Mouse (Mus musculus) thymus, postnatal 14 days (tissue): ENCODE measurements around the gene Vmn1r16.
"Not testable (repeated sequence)": the region's sequence is repeated elsewhere in the genome, so short reads cannot be mapped to it uniquely, and the experiment has no call there.

ENCODE experiments used
- DNase-seq: peaks from one replicate; pipeline ENCODE4 v3.0.0; 2021

The Vmn1r16 gene

DNA sequence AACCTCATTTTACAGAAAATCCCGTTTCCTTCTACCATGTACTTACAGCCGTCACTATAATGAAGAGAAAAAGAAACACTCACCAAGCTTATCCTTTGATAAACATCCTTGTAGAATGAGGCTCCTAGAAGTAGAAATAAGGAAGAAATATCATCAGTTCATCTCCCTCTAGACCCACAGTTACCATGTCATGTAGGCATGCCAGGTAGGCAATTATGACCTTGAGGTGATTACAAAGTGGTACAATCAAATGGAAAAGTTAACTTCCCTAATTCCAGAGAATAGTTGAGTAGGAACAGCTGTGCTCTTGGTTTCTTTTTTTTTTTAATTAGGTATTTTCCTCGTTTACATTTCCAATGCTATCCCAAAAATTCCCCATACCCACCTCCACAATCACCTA, at the start of gene Vmn1r16:
TSS of gene Vmn1r16 (minus strand) at position 101 of the 400 bp plus-strand sequence.
- no peak for DNase-seq

DNA sequence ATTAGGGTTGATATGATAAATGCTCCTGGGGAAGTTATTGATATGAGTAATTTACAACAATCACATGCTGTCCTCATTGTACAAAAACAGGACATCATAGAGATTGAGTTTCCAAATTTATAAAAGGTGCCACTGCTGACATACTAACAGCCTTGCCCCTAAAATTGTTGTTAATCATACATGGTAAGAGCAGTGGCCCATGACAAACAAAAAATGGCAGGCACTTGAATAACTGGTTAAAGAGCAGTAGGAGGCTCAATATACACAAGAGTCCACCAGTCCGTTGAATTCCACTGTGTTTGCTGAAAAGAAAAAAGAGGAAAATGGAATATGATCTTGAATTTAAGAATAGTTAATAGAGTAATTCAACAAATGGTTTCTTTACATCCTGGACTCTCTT, 38.2 kb upstream of the Vmn1r16 start:
- no peak for DNase-seq

DNA sequence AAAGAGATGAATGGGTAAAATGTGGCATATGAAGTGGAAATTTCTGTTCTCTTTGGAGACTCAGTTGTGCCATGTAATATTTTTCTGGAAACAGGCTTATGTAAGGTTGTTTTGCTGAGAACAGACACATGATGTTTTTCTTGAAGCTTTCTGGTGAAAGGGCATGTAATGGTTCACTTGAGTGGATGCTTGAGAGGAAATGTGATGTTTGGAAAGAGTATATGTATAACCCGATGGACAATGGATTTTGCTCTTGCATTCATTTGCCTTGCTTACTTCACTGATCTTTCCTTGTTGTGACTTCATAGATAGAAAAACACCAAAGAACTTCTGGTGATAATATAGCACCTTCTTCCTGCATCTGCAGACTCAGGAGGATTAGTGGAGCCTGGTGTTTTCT, 36.6 kb upstream of the Vmn1r16 start:
- not testable (repeated sequence) for DNase-seq

DNA sequence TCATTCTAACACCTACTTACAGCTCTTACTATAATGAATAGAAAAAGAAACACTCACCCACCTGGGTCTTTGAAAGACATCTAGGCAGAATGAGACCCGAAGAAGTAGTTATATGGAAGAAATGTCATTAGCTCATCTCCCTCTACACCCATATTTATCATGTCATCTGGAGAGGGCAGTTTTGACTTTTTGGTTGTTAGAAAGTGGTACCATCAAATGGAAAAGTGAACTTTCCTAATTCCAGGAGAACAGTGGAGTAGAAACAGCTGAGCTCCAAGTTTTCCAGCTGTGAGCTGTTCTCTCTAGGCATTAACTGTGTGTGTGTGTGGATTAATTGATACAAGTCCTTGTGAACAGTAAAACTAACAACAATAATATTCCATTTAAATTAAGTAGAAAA, 34.3 kb upstream of the Vmn1r16 start, which contains the start of gene Vmn1r17:
TSS of gene Vmn1r17 (minus strand) at position 101 of the 400 bp plus-strand sequence.
- no peak for DNase-seq

DNA sequence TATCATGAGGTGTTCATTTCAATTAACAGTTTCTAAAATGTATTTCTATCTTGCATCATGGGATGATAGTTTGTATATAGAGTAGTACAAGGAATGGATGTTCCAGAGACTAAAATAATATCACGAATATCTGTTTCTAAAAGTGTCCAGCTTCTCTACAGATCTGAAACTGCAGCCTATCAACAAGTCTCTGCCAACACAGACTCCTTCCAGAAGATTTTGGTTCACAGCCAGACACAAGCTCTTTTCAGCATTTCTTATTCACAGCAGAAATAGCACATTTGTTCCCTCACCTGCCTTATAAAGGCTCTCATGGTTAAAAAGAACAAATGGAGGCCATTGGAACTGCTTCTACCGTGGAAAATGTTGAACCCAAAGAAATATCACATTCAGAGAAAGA, 27.6 kb upstream of the Vmn1r16 start:
- DNase-seq: no peak

DNA sequence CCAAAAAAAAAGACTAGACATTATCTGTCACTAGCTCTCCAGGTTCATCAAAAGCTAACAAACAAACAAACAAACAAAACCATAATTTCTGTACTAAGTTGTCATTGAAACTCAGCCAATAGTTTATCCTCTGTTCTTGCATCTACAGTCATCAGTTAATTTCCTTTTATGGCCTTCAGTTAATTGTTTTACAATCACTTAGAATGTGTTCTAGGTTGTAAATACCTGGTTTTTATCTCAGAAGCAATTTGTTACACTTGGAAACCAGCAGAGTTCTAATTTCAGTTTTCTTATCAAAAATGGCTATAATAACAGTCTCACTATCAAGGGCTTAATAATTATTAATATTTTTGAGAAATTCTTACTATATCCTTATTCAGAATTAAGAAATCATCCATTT, 3.1 kb downstream of the Vmn1r16 start:
- no peak for DNase-seq

DNA sequence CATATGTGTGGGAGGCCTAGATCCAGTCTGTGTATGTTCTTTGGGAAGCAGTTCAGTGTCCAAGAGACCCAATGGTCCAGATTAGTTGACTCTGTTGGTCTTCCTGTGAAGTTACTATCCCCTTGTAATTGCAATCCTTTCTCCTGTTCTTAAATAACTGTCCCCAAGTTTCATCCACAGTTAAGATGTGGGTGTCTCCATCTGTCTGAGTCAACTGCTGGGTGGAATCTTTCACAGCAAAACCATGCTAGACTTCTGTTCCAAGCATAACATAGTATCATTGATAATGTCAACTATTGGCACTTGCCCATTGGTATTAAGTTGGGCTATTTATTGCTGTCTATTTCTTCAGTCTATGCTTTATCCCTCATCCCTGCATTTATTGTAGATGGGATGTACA, 50.3 kb downstream of the Vmn1r16 start:
- DNase-seq: no peak

DNA sequence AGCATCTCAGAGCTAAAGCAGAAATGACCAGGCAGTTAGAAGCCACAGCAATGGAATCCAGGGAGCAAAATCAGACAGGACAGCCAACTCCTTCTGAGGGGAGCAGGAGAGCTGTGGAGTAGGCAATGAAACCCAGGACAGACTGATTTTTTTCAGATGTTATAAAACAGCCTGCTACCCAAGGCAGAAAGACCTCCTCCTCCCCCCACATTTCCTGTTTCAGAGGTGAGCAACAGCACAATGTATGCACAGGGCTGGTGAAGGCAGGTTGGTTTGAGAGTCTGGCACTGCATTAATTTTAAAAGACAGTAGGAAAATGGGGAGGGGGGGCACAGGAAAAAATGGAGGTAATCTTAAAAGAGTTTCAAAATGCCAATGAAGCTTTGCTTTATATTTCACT, 56.8 kb downstream of the Vmn1r16 start:
- no peak for DNase-seq

DNA sequence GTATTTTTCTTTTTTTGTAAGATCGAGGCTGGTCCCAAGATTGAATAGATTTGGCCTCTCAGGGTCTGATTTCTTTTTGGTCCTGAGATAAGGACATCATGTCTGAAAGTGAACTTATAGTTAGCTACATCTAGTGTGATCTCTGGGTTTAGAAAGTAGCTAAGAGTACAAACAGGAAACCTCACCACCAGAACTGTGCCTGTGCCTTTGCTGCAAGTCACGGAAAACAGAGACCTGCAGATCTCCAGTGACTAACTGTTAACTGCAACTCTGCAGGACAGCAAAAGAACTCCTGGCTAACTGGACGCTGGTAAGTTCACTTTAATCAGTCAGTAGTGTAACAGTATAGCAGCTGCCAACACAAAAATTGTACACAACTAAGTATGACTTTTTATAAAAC, 57.4 kb downstream of the Vmn1r16 start:
- DNase-seq: no peak
